Mouse (Mus musculus): ENCODE measurements around the gene Eps8l2.
A peak's percentile ranks its signal among the peaks of the same experiment; 100 is the strongest.
"Not testable (repeated sequence)": the region's sequence is repeated elsewhere in the genome, so short reads cannot be mapped to it uniquely, and the experiment has no call there.

The Eps8l2 gene

DNA sequence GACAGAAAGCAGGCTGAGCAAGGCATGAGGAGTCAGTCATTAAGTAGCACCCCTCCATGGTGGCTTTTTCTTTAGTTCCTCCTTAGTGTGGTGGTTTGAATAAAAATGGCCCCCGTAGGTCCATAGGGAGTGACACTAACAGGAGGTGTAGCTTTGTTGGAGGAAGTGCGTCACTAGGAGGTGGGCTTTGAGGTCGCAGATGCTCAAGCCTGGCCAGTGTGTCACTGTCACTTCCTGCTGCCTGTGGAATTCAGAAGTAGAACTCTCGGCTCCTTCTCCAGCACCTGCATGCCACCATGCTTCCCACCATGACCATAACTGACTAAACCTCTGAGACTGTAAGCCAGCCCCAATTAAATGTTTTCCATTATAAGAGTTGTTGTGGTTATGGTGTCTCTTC lies 28.7 kb downstream of the Eps8l2 start:
- DNase-seq: no peak

GRCm38 (mm10) chr7:141369918-141370317 lies 31.2 kb downstream of the Eps8l2 start:
- DNase-seq: no peak

DNA sequence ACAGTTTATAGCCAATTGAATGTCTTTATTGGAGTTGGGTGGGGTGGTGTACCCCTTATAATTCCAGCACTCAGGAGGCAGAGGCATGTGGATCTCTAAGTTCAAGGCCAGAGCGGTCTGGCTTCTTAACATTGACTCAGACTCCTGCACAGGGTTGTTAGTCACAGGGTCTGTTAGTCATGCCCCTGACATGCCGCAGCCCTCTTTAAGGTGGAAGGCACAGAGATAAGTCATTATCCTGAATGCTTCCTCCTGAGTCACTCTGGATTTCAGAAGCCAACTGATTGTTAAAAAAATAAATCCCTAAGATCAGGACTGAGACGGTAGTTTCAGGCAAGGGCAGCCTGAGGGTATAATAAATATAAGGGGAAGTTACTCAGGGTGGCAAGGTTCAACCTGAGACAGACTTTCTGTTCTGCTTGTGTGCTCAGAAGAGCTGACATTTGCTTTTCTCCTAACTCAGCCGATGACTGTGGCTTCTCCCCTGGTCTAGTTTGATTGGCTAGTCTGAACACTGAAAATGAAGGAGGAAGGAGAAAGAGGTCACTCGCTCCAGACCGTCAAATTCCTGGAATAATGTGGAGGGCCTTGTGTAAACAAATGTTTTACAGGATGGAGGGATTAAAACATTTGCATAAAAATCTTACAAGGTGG lies 33.4 kb downstream of the Eps8l2 start:
- no peak for DNase-seq

DNA sequence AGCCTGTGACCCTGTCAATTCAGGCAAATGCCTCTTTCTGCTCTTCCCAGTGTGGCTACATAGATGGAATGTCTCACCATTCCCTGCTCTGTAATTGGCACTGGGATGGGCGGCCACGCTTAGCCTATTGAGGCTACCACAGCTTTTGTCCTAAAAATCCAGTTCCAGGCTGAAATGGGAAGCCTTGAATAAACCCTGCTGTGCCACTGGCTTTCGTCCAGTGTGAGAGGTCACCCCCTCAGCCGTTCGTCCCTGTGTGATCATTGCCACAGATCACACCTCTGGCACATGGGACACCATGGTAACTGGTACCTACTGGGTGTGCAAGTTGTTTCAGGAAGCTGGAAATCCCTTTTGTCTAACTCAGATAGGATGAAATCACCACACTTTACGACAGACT lies 34.9 kb downstream of the Eps8l2 start:
- DNase-seq: no peak

DNA sequence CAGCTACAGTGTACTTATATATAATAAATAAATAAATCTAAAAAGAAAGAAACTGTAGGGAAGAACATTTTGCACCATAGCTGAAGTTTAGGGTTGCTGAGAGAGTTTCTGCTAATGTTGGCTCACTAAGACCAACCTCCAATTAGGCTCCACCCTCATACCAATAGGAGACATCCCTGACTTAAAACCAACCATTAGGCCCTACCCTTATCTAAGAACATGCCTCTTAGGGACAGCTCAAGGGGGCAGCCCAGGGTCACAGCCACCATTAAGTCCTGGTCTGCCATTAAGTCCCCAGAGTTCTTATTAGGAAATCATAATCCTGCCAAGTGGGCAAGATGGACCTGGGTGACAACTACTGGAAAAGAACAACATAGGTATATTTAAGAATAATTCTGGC lies 35.7 kb downstream of the Eps8l2 start:
- DNase-seq: no peak

DNA sequence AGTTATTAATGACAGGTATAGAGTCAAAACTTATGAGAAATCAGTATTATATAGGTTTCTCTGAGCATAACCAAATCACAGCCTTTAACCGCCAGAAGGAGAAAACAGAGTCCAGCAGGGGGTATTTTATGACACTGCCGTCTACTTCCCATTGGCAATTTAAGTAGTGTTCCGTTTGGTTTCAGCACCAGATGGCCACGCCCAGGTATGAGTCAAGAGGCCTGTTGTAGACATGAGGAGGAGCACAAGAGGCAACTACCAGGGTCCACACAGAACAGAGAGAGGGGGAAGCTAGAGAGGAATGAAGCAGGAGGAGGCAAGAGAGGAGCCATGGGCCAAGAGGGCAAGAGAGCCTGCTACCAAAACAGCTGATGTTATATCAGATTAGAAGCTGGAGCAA lies 40.9 kb downstream of the Eps8l2 start:
- no peak for DNase-seq

- no peak for DNase-seq
These were observed 42.6 kb downstream of the Eps8l2 start for GRCm38 (mm10) chr7:141381068-141381835.

GRCm38 (mm10) chr7:141387807-141388486 lies 49.3 kb downstream of the Eps8l2 start:
- DNase-seq: no peak

GRCm38 (mm10) chr7:141388487-141389109 lies 49.9 kb downstream of the Eps8l2 start:
- no peak for DNase-seq

GRCm38 (mm10) chr7:141390326-141391259 lies 51.9 kb downstream of the Eps8l2 start:
- DNase-seq: no peak

DNA sequence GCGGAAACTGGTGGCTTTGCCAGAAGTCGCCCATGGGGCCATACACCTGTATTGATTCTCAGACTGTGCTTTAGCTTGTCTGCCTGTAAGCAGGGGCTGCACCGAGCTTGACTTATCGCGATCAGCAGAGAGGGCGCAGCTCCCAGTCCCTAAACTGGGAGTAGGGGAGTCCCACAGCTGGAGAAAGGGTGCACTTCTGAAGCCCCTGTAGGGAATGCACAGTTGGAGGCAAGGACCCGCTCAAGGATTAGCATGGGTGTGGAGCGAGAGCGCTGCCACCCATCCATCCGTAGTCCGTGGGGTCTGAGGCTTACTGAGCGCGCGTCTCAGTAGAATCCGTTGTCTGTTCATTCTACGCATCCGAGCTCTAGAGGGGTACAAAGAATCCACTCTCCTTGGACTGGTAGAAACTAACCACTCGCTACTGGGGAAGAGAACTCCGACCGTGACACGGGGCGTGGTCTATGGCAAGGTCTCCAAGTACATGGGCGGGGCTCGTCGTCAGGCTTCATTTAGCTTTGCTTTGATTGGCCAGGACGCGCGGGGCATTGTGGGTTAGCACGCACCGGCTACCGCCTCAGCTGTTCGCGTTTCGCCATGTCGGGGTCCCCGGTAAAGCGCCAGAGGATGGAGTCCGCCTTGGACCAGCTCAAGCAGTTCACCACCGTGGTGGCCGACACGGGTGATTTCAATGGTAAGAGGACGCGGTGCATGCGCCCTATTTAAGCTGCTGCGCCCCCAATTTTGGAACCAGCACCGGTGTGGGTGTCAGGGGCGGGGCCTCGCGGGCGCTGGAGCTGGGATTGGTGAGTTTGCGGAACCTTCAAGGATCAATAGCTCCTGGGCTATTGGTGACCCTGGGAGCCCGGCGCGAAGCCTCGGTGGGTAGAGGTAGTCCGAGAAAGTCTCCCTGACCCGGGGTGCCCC lies 53.2 kb downstream of the Eps8l2 start, which contains the start of gene Taldo1:
Gene Taldo1, plus strand, starts transcription at position 575 of the 927 bp plus-strand sequence.
- peak; percentile 94 for DNase-seq

DNA sequence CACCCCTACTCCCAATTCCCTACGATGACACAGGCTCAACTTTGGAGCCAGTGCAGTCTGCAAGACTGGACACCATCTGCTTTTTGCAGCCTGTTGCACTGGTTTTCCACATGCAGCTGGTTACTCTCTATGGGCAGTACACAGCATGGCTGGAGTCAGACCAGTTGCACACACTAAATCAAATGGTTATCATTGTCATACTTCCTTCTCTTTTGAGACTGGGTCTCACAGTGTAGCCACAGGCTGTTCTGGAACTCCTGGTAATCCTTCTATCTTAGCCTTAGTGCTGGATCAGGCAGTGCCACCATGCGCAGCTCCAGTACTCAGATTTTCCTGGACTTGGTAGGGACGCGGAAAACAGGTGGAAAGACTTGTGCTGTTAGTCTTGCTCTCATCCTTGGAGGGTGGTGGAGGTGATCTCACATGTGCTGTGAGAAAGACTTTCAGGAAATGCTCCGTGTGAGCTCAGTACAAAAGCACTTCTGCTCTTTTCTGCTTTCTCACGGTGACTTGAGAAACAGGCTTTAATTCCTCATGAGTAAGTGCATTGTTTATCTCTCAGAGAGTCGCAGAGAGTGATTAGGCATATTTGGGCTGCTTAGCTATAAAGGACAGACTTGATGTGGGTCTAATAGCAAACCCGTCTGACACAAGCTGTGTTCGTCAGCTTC lies 54.0 kb downstream of the Eps8l2 start:
- DNase-seq: no peak

GRCm38 (mm10) chr7:141394158-141394557 lies 55.5 kb downstream of the Eps8l2 start:
- DNase-seq: no peak

DNA sequence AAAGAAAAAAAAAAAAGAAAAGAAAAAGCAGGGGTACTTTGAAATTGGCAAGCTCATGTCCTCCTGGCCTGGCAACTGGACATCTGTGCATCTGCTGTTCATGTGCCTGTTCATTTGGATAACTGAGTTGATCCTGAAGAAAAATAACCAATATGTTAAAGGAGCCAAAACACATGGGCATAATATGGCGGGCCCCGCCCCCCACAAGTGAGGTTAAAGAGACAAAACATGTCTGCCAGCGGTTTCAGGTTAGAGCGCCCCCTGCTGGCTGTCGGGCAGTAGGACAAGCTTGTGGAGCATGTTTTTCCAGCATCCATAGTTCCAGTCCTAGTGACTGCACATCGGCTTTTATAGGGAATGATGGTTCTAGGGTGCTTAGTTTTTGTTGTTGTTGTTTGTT lies 56.1 kb downstream of the Eps8l2 start:
- peak; percentile 53 for DNase-seq

DNA sequence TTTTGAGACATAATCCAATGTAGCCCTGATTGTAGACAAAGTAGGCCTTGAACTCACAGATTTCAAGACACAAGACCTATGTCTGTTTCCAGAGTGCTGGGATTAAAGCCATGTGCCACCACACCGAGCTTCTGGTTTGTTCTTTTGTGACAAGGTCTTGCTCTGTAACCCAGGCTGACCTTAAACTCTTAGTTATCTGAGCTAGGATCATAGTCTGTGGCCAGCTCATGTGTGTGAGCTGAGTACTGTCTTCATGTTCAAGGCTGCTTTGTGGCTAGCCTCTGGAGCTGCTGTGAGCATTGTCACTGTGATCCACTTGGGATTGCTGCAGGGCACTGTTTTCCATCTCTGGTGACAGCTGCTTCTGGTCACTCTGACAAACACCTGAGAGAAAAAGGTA lies 56.7 kb downstream of the Eps8l2 start:
- DNase-seq: no peak

DNA sequence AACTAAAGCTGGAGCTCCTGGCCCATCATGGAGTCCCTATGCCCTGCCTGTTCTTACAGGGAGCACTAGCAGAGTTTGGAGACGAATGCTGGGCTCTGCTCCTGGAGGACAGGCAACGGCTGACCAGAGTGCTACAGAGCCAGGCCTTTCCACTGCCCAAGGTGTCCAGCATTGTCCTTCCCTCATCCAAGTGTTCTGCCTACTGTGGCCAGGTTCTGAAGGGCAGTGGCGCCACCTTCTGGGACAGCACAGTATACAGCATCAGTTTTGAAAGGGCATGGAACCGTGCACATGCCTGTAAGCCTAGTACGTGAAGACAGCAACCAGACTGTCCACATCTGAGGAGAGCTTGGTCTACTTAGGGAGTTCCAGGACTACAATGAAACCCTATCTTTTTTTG lies 64.6 kb downstream of the Eps8l2 start:
- peak; percentile 41 for DNase-seq

DNA sequence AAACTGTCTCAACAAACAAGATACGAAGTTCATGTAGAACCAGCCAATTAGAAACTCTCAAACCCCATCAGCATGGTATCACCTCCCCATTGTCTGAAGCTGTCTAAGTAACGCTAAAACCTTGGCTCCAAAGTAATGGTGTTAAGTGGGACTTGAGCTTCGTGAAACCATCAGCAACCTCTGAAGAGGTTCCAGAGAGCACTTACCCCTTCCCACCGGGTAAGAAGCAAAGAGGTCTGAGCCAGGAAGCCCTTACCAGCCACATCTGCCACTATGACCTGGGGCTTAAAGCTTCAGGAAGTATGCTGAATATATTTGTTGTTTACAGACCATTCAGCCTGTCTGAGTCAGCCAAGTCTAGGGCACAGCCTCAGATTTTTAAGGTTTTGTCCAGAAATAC lies 66.8 kb downstream of the Eps8l2 start:
- no peak for DNase-seq

DNA sequence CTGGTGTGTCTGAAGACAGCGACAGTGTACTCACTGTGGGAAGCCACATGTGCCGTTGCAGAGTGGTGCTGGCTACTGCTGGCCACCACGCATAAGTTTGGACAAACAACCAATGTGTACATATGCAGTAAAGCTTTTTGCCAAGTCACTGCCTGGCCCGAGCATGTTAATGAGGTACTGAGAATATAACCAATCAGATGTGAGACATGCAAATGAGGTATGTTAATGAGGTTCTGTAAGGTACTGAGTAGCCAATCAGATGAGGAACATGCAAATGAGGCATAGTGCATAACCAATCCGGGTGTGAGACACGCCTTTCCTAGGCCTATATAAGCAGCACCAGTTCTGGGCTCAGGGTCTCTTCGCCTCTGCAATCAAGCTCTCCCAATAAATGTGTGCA lies 69.0 kb downstream of the Eps8l2 start:
- DNase-seq: not testable (repeated sequence)

DNA sequence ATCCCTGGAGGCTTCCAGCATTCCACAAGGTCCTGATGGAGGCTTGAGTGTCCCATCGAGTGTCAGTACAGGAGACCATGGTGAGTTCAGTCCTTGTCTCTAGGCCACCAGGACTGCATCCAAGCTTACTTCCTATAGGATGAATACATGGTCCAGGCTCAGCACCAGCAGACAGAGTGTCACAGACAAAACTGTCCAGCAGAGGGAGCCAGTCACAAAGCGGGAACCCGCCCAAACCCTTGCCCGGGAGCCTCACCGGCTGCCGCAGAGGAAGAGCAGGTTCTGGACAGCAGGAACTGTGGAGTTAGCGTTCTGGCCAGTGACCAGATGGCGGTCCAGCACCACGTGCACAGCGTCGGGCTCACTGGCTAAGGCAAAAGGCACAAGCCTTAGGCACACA lies 70.2 kb downstream of the Eps8l2 start:
- peak; percentile 96 for DNase-seq

DNA sequence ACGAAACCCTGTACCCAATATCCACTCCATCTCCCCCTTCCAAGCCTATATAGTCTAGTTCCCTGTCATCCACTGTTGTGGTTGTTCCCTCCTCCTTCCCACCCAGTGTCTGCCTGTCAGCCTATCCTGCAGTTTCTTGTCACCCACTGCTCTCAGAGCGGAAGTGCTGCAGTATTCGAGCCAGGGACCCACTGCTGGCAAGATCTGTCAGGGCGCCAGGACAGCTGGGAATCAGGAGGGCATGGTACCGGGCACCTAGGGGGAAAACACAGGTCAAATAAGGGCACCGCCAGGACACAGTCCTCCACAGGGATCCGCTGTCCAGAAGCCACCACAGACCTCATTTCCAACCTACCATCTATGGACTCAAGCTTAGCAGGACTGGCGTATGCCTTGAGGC lies 72.0 kb downstream of the Eps8l2 start:
- DNase-seq: peak; percentile 38

DNA sequence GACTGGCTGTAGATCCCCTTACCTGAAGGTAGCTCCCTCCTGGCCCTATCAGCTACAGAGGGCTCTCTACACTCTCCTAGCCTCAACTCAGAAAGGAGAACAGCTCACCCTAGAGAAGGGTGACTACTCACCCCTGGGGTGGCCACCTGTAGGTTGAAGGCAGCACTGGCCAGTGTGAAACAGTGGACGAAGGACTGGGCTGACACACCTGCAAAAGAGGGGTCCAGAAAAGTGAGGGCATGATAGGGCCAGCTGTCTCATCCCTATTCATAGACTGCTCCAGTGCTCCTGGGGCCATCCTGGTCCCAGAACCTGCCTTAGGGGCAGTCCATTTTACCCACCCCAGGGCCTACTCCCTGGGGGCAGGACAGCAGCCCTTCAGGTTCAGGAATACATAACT lies 73.0 kb downstream of the Eps8l2 start:
- no peak for DNase-seq

All from cerebellum, adult 8-10 months (tissue).